Mouse (Mus musculus): ENCODE data around the gene Yap1. TPM values are rescaled to one million over a fixed set of nuclear protein-coding genes. Genes with fewer than 3 reads are reported as not detected.

The Yap1 gene
- total and polyA plus RNA-seq, 2 experiments: 21.6 to 27.9 TPM

DNA sequence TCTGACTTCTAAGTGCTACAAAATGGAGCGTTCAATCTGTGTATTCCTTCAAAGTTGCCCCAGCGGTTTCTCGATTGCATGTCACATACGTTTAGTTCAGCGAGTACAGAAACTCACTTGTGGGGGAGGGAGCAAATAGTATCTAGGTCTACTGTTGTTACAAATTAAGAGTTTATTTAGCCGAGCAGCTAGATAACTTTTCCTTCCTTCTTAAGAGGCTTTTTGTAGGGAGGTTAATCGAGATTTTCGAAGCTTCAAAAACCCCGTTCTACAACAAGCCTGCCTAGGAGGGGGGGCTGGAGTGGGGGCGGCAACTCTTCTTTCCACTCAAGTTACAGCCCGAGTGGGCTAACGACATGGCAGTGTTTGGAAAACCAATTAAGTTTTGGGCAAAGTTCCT, 1.6 kb downstream of the Yap1 start:
- H3K79me2 ChIP-seq (ENCODE audit: control insufficient read depth, insufficient read depth, low read length): peaks cover 27% of the 10 kb centered on the region
- 5% methylated on average over 12 of the region's 12 CpGs for WGBS
- H3K36me3 ChIP-seq (ENCODE audit: control insufficient read depth, insufficient read depth, low read length): peaks cover 24% of the 10 kb centered on the region
- H3K4me3 ChIP-seq (ENCODE audit: insufficient read depth, low read depth, low read length): peak overlapping the region; percentile 94
- H3K4me1 ChIP-seq (ENCODE audit: control insufficient read depth, insufficient read depth, low read length): peaks cover 4% of the 10 kb centered on the region; the same call in 1 of the 2 replicates
- H3K9ac ChIP-seq (ENCODE audit: low read depth, low read length): peak overlapping the region; percentile 93
- no peak for TF ChIP-seq CTCF (IDR thresholded peaks at IDR 0.05; ENCODE audit: low read depth, low read length)
- TF ChIP-seq POLR2A (IDR thresholded peaks at IDR 0.05; ENCODE audit: extremely low read depth, insufficient read depth, low read length): no peak
- H3K27me3 ChIP-seq (ENCODE audit: control insufficient read depth, insufficient read depth, low read length): no peaks in the 10 kb centered on the region
- no peak for DNase-seq (ENCODE audit: extremely low read depth, low read depth, low spot score)
- peak overlapping the region; percentile 92 for H3K27ac ChIP-seq (replicated peaks; ENCODE audit: insufficient read depth, low read depth, low read length)

DNA sequence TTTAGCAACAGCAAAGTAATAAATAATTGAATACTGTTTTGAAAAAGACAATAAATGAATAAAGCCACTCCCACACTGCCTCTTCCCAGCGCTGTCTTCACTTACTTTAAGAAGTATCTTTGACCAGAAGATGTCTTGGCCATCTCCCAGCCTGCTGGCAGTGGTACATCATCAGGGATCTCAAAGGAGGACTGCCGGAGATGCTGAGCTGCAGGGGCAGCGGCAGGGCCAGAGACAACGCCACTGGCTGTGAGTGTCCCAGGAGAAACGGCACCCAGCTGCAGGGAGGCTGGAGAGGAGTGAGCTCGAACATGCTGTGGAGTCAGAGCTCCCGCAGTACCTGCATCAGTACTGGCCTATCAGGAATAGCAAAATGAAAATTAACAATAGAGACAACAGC, 3.0 kb downstream of the Yap1 start:
- TF ChIP-seq CTCF (IDR thresholded peaks at IDR 0.05; ENCODE audit: low read depth, low read length): no peak
- no peak for TF ChIP-seq POLR2A (IDR thresholded peaks at IDR 0.05; ENCODE audit: extremely low read depth, insufficient read depth, low read length)
- Histone ChIP-seq H3K9ac (ENCODE audit: low read depth, low read length) (no peak overlapping the region), H3K79me2 (ENCODE audit: control insufficient read depth, insufficient read depth, low read length) (peaks cover 31% of the 10 kb centered on the region), H3K27me3 (ENCODE audit: control insufficient read depth, insufficient read depth, low read length) (no peaks in the 10 kb centered on the region), H3K4me1 (ENCODE audit: control insufficient read depth, insufficient read depth, low read length) (peaks cover 6% of the 10 kb centered on the region; the same call in 1 of the 2 replicates), H3K4me3 (ENCODE audit: insufficient read depth, low read depth, low read length) (no peak overlapping the region), H3K27ac (replicated peaks; ENCODE audit: insufficient read depth, low read depth, low read length) (no peak overlapping the region), H3K36me3 (ENCODE audit: control insufficient read depth, insufficient read depth, low read length) (peaks cover 27% of the 10 kb centered on the region)
- WGBS: 75% methylated on average over 7 of the region's 7 CpGs
- DNase-seq (ENCODE audit: extremely low read depth, low read depth, low spot score): no peak

GRCm38 (mm10) chr9:7994275-7994674, 10.1 kb downstream of the Yap1 start:
- H3K4me1 ChIP-seq (ENCODE audit: control insufficient read depth, insufficient read depth, low read length): peaks cover 19% of the 10 kb centered on the region
- TF ChIP-seq CTCF (IDR thresholded peaks at IDR 0.05; ENCODE audit: low read depth, low read length) (no peak), POLR2A (IDR thresholded peaks at IDR 0.05; ENCODE audit: extremely low read depth, insufficient read depth, low read length) (no peak)
- H3K27me3 ChIP-seq (ENCODE audit: control insufficient read depth, insufficient read depth, low read length): no peaks in the 10 kb centered on the region
- peaks cover 42% of the 10 kb centered on the region for H3K79me2 ChIP-seq (ENCODE audit: control insufficient read depth, insufficient read depth, low read length)
- H3K4me3 ChIP-seq (ENCODE audit: insufficient read depth, low read depth, low read length): no peak overlapping the region
- no peak for DNase-seq (ENCODE audit: extremely low read depth, low read depth, low spot score)
- H3K27ac ChIP-seq (replicated peaks; ENCODE audit: insufficient read depth, low read depth, low read length): no peak overlapping the region
- WGBS: 89% methylated on average over 5 of the region's 5 CpGs
- H3K9ac ChIP-seq (ENCODE audit: low read depth, low read length): no peak overlapping the region
- peaks cover 20% of the 10 kb centered on the region for H3K36me3 ChIP-seq (ENCODE audit: control insufficient read depth, insufficient read depth, low read length)

DNA sequence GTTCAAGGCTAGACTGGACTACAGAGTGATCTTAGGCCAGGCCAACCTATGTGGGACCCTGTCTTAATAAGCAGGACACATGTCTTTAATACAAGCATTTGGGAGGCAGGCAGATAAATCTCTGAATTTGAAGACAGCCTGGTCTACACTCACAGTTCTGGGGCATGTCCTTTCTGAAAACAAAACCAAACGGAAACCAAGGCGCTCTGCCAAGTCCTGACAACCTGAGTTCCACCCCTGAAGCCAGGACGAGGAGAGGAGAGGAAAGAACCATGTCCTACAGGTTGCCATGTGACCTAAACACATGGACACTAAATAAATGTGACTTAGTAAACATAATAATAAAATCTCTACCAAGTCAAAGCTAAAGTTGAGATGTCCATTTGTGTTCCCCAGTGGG, 11.7 kb downstream of the Yap1 start:
- no peak for TF ChIP-seq POLR2A (IDR thresholded peaks at IDR 0.05; ENCODE audit: extremely low read depth, insufficient read depth, low read length)
- TF ChIP-seq CTCF (IDR thresholded peaks at IDR 0.05; ENCODE audit: low read depth, low read length): no peak
- Histone ChIP-seq H3K9ac (ENCODE audit: low read depth, low read length) (no peak overlapping the region), H3K27me3 (ENCODE audit: control insufficient read depth, insufficient read depth, low read length) (no peaks in the 10 kb centered on the region), H3K27ac (replicated peaks; ENCODE audit: insufficient read depth, low read depth, low read length) (peak overlapping the region; percentile 53; the same call in 1 of the 2 replicates), H3K79me2 (ENCODE audit: control insufficient read depth, insufficient read depth, low read length) (peaks cover 44% of the 10 kb centered on the region), H3K4me3 (ENCODE audit: insufficient read depth, low read depth, low read length) (no peak overlapping the region), H3K36me3 (ENCODE audit: control insufficient read depth, insufficient read depth, low read length) (peaks cover 8% of the 10 kb centered on the region), H3K4me1 (ENCODE audit: control insufficient read depth, insufficient read depth, low read length) (peaks cover 23% of the 10 kb centered on the region)
- DNase-seq (ENCODE audit: extremely low read depth, low read depth, low spot score): peak; percentile 79
- 21% methylated on average over 3 of the region's 3 CpGs for WGBS

GRCm38 (mm10) chr9:7990897-7991296, 13.5 kb downstream of the Yap1 start:
- Histone ChIP-seq H3K36me3 (ENCODE audit: control insufficient read depth, insufficient read depth, low read length) (peaks cover 3% of the 10 kb centered on the region), H3K9ac (ENCODE audit: low read depth, low read length) (no peak overlapping the region), H3K79me2 (ENCODE audit: control insufficient read depth, insufficient read depth, low read length) (peaks cover 41% of the 10 kb centered on the region), H3K4me3 (ENCODE audit: insufficient read depth, low read depth, low read length) (no peak overlapping the region), H3K27ac (replicated peaks; ENCODE audit: insufficient read depth, low read depth, low read length) (peak overlapping the region; percentile 25; the same call in 1 of the 2 replicates), H3K27me3 (ENCODE audit: control insufficient read depth, insufficient read depth, low read length) (no peaks in the 10 kb centered on the region), H3K4me1 (ENCODE audit: control insufficient read depth, insufficient read depth, low read length) (peaks cover 23% of the 10 kb centered on the region)
- WGBS: 28% methylated on average over 4 of the region's 4 CpGs
- peak; percentile 88 for DNase-seq (ENCODE audit: extremely low read depth, low read depth, low spot score)
- no peak for TF ChIP-seq POLR2A (IDR thresholded peaks at IDR 0.05; ENCODE audit: extremely low read depth, insufficient read depth, low read length)
- TF ChIP-seq CTCF (IDR thresholded peaks at IDR 0.05; ENCODE audit: low read depth, low read length): no peak

DNA sequence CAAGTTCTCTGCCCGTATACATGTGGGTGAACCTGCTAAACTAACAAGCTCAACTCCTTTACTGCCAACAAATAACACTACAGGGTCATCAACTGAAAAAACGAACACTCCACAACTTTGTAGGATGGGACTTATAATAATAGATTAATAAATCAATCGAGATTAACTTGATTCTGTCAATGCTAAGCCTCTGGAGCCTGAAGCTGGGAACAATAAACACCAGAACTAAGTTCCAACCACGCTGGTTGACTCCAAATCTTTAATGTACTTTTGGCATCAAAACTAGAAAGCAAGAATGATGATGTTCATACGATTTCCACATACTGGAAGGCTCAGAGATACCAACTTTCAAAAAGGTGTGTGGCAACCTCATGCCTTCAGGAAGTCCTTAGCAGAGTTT, 17.3 kb downstream of the Yap1 start:
- DNase-seq (ENCODE audit: extremely low read depth, low read depth, low spot score): no peak
- Histone ChIP-seq H3K27me3 (ENCODE audit: control insufficient read depth, insufficient read depth, low read length) (no peaks in the 10 kb centered on the region), H3K9ac (ENCODE audit: low read depth, low read length) (no peak overlapping the region), H3K4me1 (ENCODE audit: control insufficient read depth, insufficient read depth, low read length) (peaks cover 16% of the 10 kb centered on the region), H3K36me3 (ENCODE audit: control insufficient read depth, insufficient read depth, low read length) (no peaks in the 10 kb centered on the region), H3K4me3 (ENCODE audit: insufficient read depth, low read depth, low read length) (no peak overlapping the region), H3K27ac (replicated peaks; ENCODE audit: insufficient read depth, low read depth, low read length) (no peak overlapping the region), H3K79me2 (ENCODE audit: control insufficient read depth, insufficient read depth, low read length) (peaks cover 32% of the 10 kb centered on the region; the same call in 1 of the 2 replicates)
- 25% methylated on average over 5 of the region's 5 CpGs for WGBS
- TF ChIP-seq CTCF (IDR thresholded peaks at IDR 0.05; ENCODE audit: low read depth, low read length) (no peak), POLR2A (IDR thresholded peaks at IDR 0.05; ENCODE audit: extremely low read depth, insufficient read depth, low read length) (no peak)

All from liver, adult 2 months (tissue).